Mouse (Mus musculus) stomach, embryonic 16.5 days (tissue): ENCODE results near the gene D5Ertd579e. TPM values are rescaled to one million over a fixed set of nuclear protein-coding genes. Genes with fewer than 3 reads are reported as not detected.

ENCODE experiments used
- ATAC-seq: fragments of 200-750 bp; cut with Nextera tagmentation; 2 replicates; pipeline ENCODE4 v1.8.0; 2017; ENCODE audit warnings: moderate number of reproducible peaks, moderate TSS enrichment; ENCODE audit not compliant: insufficient read depth, low FRiP score
- H3K27ac ChIP-seq: fragments of 300-500 bp; sonication (generic); 2 replicates; pipeline ENCODE4 v1.5.1; 2014; ENCODE audit warnings: low read length
- H3K27me3 ChIP-seq: fragments of 300-500 bp; sonication (generic); 2 replicates; pipeline ENCODE4 v1.6.1; 2014; ENCODE audit warnings: low read length, control low read depth, mixed read lengths; ENCODE audit not compliant: control insufficient read depth, insufficient read depth
- H3K36me3 ChIP-seq: fragments of 300-500 bp; sonication (generic); 2 replicates; pipeline ENCODE4 v1.6.1; 2014; ENCODE audit warnings: low read length; ENCODE audit not compliant: control insufficient read depth, insufficient read depth
- H3K4me1 ChIP-seq: fragments of 300-500 bp; sonication (generic); 2 replicates; pipeline ENCODE4 v1.6.1; 2014; ENCODE audit warnings: low read length, control low read depth, mixed read lengths; ENCODE audit not compliant: control insufficient read depth, insufficient read depth
- H3K4me2 ChIP-seq: fragments of 300-500 bp; sonication (generic); 2 replicates; pipeline ENCODE4 v1.6.1; 2014; ENCODE audit warnings: low read depth, low read length, mixed read lengths
- H3K4me3 ChIP-seq: fragments of 300-500 bp; sonication (generic); replicated peaks from 2 replicates; pipeline ENCODE4 v1.5.1; 2014; ENCODE audit warnings: mild to moderate bottlenecking, low read length
- H3K9ac ChIP-seq: fragments of 300-500 bp; sonication (generic); 2 replicates; pipeline ENCODE4 v1.6.1; 2014; ENCODE audit warnings: low read length
- H3K9me3 ChIP-seq: fragments of 300-500 bp; sonication (generic); replicated peaks from 2 replicates; pipeline ENCODE4 v1.6.1; 2016; ENCODE audit warnings: low read length, control low read depth; ENCODE audit not compliant: control insufficient read depth
- WGBS: fragments of 180-500 bp; shearing (Covaris S2); extraction: QIAGEN DNeasy Blood & Tissue Kit; methylation state at CpG from one replicate; pipeline ENCODE4 v1.1.7; 2014; 5-methylcytosine and 5-hydroxymethylcytosine counted together
- polyA plus RNA-seq: library from polyadenylated mRNA; unstranded; fragments of >200 nt; fragmentation: Nextera tagmentation; extraction: Ambion mirVana; gene quantifications from 2 replicates; pipeline ENCODE4 v1.2.1, GENCODE M21; 2015

The D5Ertd579e gene
- 20.4 and 20.5 TPM in 2 replicates for polyA plus RNA-seq

DNA sequence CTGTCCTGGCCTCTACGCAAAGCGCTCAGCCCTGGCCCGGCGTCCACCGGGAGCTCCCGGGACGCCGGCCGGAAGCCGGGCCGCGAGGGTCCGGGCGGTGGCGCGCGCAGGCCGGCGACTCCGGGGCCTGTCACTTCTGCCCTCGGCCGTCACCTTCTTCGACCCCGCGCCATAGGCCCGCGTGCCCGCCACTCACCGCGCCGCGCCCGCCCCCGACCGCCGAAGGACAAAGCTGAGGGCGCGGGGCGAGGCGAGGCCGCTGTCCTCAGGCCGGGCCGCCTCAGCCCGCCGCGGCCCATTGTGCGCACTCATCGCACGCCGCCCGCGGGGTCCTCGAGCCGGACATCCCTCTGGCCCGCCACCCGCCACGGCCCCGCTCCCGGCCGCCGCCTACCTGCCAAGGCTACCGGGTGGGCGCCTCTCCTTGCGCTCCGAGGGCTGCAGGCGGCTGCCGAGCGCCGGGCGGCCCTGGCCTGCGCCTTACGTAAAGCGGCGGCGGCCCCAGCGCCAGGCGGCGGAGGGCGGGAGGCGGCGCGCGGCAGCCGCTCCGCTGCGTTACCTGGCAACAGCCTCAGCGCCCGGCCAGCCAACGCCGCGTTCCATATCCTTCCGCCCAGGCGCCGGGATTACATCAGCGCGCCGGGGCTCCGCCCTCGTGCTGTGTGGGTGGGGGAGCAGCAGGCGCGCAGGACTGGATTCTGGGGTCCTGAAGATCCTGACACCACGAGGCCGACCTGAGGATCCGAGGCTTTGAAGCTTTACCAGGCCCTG lies at the start of gene D5Ertd579e:
Gene D5Ertd579e, minus strand, starts transcription at position 564 of the 771 bp plus-strand sequence.
- Histone ChIP-seq H3K4me3 (peak within 1 kb of the TSS; percentile 85), H3K9ac (peak within 1 kb of the TSS; percentile 91), H3K27me3 (no peaks in the 10 kb centered on the region), H3K27ac (peak within 1 kb of the TSS; percentile 83), H3K4me2 (peak within 1 kb of the TSS; percentile 95), H3K9me3 (no peaks in the 10 kb centered on the region), H3K4me1 (peaks cover 21% of the 10 kb centered on the region), H3K36me3 (no peaks in the 10 kb centered on the region)
- WGBS = under 1% methylated on average over 94 of the region's 104 CpGs
- ATAC-seq = peak; percentile 91

DNA sequence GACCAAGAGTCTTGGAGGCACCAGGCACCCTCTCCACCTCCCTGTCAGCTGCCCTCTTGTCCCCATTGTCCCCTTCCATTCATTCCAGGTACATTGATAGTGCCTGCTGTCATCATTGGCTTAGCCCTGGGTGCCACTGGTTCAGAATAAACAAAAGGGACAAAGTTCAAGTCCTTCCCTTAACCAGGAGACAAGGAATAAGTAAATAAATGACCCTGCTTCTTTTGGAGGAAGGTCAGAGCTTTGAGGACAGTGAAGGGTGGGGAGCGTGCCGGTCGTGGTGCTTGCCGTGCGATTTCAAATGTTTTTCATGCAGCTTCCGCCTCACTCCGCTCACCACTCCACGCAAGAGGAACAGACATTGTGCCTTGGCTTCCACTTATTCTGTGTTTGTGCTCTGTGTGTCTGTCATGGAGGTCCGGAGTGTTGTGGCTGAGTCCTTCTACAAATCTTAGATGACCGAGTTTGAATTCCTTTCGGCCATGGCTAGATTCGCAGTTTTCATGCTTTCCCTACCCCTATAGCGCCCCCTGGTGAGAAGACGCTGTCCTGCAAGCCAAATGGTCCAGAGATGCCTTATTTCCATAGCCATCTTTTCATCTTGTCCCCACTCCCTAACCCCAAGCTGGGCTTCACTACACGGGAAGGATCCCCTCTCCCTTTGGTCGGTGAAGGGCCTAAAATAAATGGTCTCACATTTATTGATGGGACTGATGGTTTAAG lies 46.5 kb upstream of the D5Ertd579e start:
- peak overlapping the region; percentile 18 for H3K4me3 ChIP-seq
- no peak overlapping the region for H3K27ac ChIP-seq
- no peaks in the 10 kb centered on the region for H3K9me3 ChIP-seq
- no peaks in the 10 kb centered on the region for H3K36me3 ChIP-seq
- no peak overlapping the region for H3K9ac ChIP-seq
- ATAC-seq = peak; percentile 15; the same call in 1 of the 2 replicates
- H3K27me3 ChIP-seq = no peaks in the 10 kb centered on the region
- 31% methylated on average over 16 of the region's 16 CpGs for WGBS
- H3K4me2 ChIP-seq = peak overlapping the region; percentile 45
- H3K4me1 ChIP-seq = peaks cover 7% of the 10 kb centered on the region

DNA sequence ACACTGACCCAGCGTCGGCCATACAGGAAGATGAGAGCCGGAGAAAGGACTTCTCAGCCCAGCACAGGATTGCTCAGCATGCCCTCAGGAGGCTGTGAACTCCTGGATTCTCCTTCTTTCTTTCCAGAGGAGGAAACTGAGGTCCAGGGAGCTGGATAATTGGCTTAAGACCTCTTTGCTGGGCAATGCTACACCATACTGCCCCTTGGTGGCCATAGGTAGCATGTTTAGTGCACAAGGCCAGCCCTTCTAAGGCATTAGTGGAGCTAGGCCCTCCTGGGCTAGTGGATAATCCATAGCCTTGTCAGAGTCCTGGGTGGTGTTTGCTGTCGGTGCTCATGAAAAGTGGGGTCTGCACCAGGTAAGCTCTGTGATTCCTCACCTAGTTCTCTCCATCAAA lies 44.0 kb upstream of the D5Ertd579e start:
- H3K4me3 ChIP-seq = no peak overlapping the region
- no peak overlapping the region for H3K27ac ChIP-seq
- no peaks in the 10 kb centered on the region for H3K9me3 ChIP-seq
- no peak overlapping the region for H3K9ac ChIP-seq
- no peak overlapping the region for H3K4me2 ChIP-seq
- H3K4me1 ChIP-seq = no peaks in the 10 kb centered on the region
- no peaks in the 10 kb centered on the region for H3K36me3 ChIP-seq
- ATAC-seq = 0 out of 2 replicates have a peak, but pooled peaks have one; percentile 19
- H3K27me3 ChIP-seq = no peaks in the 10 kb centered on the region
- 63% methylated on average over 4 of the region's 4 CpGs for WGBS

DNA sequence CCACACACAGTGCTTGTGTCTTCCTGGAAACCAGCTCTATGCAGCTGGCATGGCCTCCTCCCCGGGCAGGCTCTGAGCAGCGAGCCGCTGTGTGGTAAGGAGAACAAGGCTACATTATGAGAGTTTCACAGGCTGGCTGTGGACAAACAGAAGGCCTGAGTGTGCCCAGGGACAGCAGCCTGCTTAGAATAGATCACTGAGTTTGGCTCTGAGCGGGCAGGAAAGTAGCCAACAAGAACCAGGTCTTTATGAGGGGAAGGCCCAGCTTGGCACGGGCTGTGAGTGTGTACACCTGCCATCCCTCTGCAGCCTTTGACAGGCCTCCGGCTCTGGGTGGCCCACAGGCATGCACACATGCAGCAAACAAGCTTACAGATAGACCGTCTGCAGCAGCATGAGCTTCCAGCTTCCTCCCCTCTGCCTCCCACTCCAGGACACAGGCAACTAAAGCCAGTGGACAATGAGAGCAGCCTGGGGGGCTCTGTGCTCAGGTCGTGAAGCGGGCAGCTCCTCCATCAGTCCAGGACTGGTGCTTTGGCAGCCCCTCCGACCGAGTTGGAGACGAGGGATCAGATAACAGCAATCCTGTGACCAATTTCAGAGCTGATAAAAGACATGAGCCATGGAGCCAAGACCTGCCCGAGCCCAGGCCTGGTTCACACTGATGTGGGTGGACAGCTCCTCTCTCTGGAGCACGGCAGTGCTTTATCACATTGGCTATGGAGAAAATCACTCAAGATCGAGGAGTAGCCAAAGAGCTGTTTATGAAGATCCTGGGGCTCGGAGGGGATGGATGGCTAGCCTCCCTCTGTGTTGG lies 43.2 kb upstream of the D5Ertd579e start:
- Histone ChIP-seq H3K9me3 (no peaks in the 10 kb centered on the region), H3K4me3 (no peak overlapping the region), H3K36me3 (no peaks in the 10 kb centered on the region), H3K9ac (no peak overlapping the region), H3K27me3 (no peaks in the 10 kb centered on the region), H3K4me1 (no peaks in the 10 kb centered on the region), H3K4me2 (no peak overlapping the region), H3K27ac (no peak overlapping the region)
- WGBS = 54% methylated on average over 16 of the region's 16 CpGs
- ATAC-seq = peak; percentile 24; the same call in 1 of the 2 replicates

DNA sequence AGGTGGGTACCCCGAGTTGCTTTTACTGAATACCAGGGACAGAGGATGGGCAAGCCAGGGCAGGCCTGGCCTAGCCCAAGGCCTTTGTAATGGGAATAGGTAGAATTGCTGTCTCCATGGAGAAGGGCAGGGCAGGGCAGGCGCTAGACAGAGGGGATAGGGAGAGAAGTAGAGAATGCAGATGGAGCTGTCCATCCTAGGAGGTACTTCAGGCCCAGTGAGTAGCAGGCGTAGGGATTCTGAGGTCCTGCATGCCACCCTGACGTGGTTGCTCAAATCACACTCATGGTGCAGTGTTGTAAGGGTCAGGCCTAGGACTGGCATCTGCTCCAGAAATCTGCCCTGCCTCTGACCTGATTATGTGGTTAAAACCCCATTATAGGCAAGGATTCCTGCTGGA lies 41.9 kb upstream of the D5Ertd579e start:
- H3K4me2 ChIP-seq = no peak overlapping the region
- no peaks in the 10 kb centered on the region for H3K4me1 ChIP-seq
- no peak for ATAC-seq
- no peak overlapping the region for H3K4me3 ChIP-seq
- 58% methylated on average over 4 of the region's 4 CpGs for WGBS
- no peaks in the 10 kb centered on the region for H3K27me3 ChIP-seq
- no peaks in the 10 kb centered on the region for H3K36me3 ChIP-seq
- no peak overlapping the region for H3K9ac ChIP-seq
- H3K9me3 ChIP-seq = no peaks in the 10 kb centered on the region
- H3K27ac ChIP-seq = no peak overlapping the region

DNA sequence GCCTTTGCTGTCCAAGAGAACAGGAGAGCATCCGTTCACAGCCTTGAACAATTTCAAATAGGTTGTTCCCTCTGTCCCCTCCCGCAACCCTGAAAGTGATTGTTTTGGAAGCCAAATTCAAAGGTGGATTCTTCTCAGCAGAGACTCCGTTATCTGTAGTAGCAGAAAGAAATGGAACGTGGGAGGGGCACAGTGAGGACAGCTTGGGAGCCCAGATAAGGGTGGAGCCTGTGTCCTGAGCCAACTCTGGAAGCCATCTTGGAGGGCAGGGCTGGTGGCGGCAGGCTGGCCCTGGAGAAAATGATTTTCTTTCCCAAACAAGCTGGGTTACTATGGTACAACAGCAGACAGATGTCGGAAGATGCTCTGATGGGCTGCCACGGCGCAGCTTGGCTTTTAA lies 40.2 kb upstream of the D5Ertd579e start:
- Histone ChIP-seq H3K9ac (no peak overlapping the region), H3K27me3 (no peaks in the 10 kb centered on the region), H3K36me3 (no peaks in the 10 kb centered on the region)

DNA sequence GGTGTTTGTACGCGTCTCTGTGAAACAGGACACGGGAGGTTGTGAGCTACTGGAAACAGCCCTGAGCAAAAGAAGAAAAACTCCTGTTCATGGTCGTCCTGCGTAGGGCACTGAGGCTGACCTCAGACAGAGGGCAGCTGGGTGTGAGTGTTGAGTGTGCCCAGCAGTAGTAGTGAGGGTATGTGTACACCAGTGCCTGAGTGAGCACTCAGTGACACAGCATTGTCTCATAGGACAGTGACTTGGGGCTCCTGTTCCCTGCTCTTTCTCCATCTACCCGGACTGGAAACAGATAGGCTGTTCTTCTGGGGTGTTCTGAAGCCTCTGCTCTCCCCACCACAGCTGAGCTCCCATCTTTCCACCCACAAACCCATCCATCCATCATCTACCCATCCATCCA lies 39.3 kb upstream of the D5Ertd579e start:
- Histone ChIP-seq H3K36me3 (no peaks in the 10 kb centered on the region), H3K9ac (no peak overlapping the region), H3K27ac (no peak overlapping the region), H3K4me2 (no peak overlapping the region), H3K4me1 (0 out of 2 replicates have a peak, but pooled peaks cover 3% of the 10 kb centered on the region), H3K27me3 (no peaks in the 10 kb centered on the region), H3K9me3 (no peaks in the 10 kb centered on the region), H3K4me3 (no peak overlapping the region)
- no peak for ATAC-seq
- 83% methylated on average over 6 of the region's 6 CpGs for WGBS

More for the DNA sequence above, 40.2 kb upstream of the D5Ertd579e start:
- Histone ChIP-seq H3K4me2 (no peak overlapping the region), H3K27ac (no peak overlapping the region), H3K9me3 (no peaks in the 10 kb centered on the region), H3K4me1 (no peaks in the 10 kb centered on the region), H3K4me3 (no peak overlapping the region)
- WGBS = 65% methylated on average over 8 of the region's 8 CpGs
- ATAC-seq = no peak

DNA sequence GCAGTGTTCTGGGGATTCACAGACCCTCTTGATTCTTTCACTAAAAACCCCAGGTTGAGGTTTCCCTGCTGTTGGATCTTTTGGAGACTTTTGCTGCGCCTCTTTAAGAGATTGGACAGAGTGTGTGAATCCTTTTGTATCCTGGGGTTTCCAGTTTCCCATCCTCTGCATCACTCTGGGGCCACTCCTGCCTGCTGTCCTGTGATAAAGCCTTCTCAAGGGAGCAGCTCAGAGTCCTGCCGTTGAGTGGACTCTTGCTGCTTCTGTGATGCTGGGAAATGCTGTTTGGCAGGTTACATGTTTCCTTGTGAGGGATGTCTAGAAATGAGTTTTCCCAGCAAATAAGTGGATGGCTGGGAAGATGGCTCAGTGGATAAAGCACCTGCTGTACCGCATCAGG lies 37.6 kb upstream of the D5Ertd579e start:
- ATAC-seq = no peak
- 66% methylated on average over 3 of the region's 3 CpGs for WGBS
- Histone ChIP-seq H3K4me1 (0 out of 2 replicates have a peak, but pooled peaks cover 3% of the 10 kb centered on the region), H3K27me3 (no peaks in the 10 kb centered on the region), H3K4me3 (no peak overlapping the region), H3K27ac (no peak overlapping the region), H3K36me3 (no peaks in the 10 kb centered on the region), H3K9ac (no peak overlapping the region), H3K9me3 (no peaks in the 10 kb centered on the region), H3K4me2 (no peak overlapping the region)
